Mouse (Mus musculus): ENCODE measurements around the gene Msh4. TPM values are rescaled to one million over a fixed set of nuclear protein-coding genes. Genes with fewer than 3 reads are reported as not detected.

Msh4 gene
- polyA plus RNA-seq (2015; fragmentation: Nextera tagmentation; extraction: Ambion mirVana) = 0.09 and 0.28 TPM in 2 replicates

DNA sequence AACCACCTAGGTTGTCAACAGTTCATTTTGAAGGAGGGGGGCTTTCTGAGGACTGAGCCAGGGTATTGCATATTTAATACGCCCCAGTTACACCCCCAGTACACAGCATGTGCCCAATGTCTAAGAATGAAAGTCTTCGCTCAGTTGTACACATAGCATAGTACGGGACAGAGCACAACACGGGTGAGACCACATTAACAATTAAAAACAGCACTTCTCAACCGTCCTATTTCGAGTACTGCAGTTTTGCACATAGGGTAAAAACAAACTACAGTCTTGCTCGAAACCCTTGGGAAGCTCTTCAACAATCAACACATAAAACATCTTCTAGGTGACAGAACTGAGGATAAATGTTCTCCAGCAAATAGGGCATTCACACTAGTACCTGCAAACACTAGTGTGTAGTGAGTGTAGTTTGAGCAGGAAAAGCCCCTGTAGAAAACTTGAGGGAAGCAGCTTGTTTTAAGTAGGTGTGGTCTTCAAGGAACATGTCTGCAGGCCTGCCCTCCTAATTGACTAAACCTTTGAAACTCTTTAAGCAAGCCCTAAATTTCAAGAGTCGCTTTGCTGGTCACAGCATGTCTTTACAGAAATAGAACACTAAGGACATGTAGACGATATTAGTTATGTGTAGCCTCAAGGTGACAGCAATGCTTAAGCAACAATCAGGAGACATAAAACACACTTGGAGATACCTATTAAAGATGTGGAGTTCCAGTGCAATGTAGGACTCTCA lies at the start of gene Msh4:
Msh4 (minus strand) TSS at position 3 of the 736 bp plus-strand sequence.

DNA sequence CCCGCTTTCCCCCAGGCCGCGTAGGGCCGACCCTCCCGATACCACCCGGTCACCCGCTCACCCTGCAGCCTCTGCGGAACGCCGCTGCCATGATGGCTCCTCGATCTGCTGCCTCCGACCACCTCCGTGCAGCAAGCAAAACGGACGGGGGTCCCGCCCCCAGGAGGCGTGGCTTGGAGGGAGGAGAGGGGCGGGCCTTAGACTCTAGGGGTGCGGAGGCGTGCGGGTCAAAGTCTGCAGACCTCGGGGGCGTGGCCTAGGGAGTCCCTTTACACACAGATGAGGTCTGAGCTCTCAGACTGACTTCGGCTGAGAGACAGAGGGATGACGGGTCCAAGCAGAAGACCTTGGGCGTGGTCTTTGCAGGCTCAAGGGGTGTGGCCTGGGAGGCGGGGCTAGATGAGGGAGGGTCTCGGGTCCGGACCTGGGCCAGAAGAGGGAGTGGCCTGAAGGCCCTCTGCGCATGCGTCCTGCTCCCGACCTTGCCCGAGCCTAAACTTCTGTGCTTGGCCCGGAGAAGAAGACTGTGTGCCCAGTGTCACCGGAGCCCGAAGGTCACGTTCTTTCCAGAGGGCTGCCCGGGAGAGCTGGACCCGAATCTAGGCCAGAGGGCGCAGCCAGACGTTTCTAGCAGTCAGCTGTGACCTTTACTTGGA lies 38.5 kb upstream of the Msh4 start, which contains the start of gene Acadm:
Acadm (minus strand) TSS at position 298 of the 656 bp plus-strand sequence.

DNA sequence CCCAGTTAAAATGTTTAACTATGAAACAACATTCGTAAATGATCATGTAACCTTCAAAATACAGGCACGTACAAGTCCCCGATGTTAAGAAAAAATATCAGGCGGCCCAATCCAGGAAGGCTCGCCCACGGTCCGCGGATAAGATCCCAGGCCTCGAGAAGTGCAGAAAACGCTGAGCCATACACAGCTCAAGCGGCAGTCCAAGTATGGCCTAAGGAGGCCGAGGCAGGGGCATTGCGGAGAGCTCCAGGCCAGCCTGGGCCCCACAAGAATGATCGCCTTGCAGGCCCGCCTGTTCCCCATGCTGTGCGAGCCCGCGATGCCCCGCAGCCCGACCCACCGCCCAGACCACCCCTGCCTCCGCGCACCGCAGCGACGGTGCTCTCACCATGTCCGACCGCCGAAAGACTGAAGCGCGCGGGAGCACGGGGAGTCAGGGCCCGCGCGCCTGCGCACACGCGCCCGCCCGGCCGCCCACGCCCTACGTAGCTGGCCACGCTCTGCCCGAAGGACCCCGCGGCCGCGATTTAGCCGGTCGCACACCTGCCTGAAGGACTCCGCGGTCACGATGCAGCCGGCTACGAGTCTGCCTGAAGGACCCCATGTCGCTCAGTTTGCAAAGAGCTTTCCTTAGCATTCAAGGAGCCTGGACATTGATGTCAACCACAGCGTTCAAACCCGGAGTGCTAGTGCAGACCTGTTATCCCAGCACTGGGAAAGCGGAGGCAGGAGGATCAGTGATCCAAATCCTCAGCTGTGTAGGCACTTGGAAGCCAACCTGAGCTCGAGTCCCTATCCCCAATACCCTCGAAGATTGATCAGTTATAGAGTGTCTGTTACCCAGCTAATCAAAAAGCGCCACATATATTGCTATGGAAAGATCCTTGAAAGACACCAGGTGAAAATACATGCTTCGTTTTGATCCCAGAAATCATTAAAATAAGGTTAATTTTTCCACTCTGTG lies 6.9 kb upstream of the Msh4 start, which contains the start of gene Rabggtb:
Rabggtb (minus strand) TSS at position 464 of the 964 bp plus-strand sequence.

DNA sequence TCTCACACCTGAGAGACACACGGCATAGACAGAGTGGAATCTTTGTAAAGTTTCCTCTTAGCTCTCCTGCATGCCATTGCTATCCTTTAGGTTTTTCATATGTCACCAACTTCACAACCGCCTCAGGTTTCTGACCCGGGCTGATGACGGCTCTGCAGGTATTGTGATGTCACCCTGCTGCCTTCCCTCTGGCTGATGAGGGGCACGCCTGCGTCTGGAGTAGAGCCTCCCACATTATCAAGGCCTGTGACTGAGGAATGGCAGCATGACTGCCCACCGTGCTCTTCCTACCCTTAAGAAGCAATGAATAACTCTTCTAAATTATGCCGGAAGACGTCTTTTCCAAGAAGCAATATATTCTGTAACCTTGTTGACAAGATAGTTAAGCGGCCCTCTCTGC lies 61.9 kb downstream of the Msh4 start, which contains the start of gene Asb17:
Asb17 (plus strand) TSS at position 180 of the 400 bp plus-strand sequence.

Other genes with a start within 250 kb of the Msh4 start
- 8.1 and 14.6 TPM in 2 replicates for gene St6galnac3, start 181.0 kb downstream of the Msh4 start, polyA plus RNA-seq (2015; fragmentation: Nextera tagmentation; extraction: Ambion mirVana)
- gene Asb17, start 61.9 kb downstream of the Msh4 start, polyA plus RNA-seq (2015; fragmentation: Nextera tagmentation; extraction: Ambion mirVana) = not detected in 2 replicates
- gene Rabggtb, start 6.9 kb upstream of the Msh4 start, polyA plus RNA-seq (2015; fragmentation: Nextera tagmentation; extraction: Ambion mirVana) = 58.4 and 63.7 TPM in 2 replicates
- 71.6 and 80.8 TPM in 2 replicates for gene Acadm, start 38.5 kb upstream of the Msh4 start, polyA plus RNA-seq (2015; fragmentation: Nextera tagmentation; extraction: Ambion mirVana)
- 4.1 and 5.1 TPM in 2 replicates for gene Slc44a5, start 67.3 kb upstream of the Msh4 start, polyA plus RNA-seq (2015; fragmentation: Nextera tagmentation; extraction: Ambion mirVana)